Mouse (Mus musculus): Measurements from ENCODE around the gene Otoa. TPM values are rescaled to one million over a fixed set of nuclear protein-coding genes. Genes with fewer than 3 reads are reported as not detected.

Otoa gene
- polyA plus RNA-seq, 1 experiment = 0.09 TPM

DNA sequence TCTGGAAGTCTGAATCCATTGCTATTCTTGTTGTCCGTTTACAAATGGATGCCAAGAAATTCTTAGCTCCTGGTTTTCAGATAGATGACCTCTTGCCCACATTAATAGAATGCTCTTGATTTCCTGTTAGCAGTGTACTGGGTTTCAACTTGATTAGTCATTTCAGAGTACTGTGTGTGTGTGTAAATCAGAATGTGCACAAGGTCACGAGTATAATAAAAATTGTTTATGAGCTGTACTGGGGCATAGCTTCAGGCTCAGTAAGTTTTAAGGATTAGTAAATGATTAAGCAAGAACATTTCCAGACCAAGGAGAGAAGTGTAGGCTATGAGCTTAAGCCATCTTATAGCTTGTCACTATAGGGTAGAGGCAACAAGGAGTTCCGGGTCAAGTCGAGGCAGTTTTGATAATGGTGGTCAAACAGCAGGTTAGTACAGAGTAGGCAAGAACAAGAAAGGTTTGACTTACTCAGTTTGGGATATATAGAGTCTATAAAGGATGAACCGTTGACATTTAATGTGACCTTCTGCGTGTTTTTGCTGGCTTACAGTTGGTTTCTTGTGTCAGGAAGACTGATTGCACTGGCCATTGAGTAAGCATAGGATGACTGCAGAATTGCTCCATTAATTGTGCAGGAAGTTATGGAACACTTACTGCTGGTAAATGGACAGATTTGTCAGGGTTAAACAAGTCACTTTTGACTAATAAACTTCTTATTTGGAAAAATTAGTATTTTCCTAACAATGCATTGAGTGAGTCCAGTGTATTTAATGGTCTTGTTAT lies 35.6 kb upstream of the Otoa start:
- Histone ChIP-seq H3K4me3 (replicated peaks) (no peak overlapping the region), H3K4me1 (peaks cover 47% of the 10 kb centered on the region), H3K27me3 (replicated peaks) (no peaks in the 10 kb centered on the region), H3K36me3 (replicated peaks; ENCODE audit: low read length) (peaks cover 29% of the 10 kb centered on the region), H3K9me3 (no peaks in the 10 kb centered on the region)
- no peak for TF ChIP-seq GATA1 (IDR thresholded peaks at IDR 0.05; ENCODE audit: borderline replicate concordance, low read length)
- no peak for TF ChIP-seq FLI1 (IDR thresholded peaks at IDR 0.05; ENCODE audit: low read length)

- Histone ChIP-seq H3K4me1 (peaks cover 33% of the 10 kb centered on the region), H3K36me3 (replicated peaks; ENCODE audit: low read length) (peaks cover 47% of the 10 kb centered on the region), H3K9me3 (no peaks in the 10 kb centered on the region), H3K27me3 (replicated peaks) (no peaks in the 10 kb centered on the region), H3K4me3 (replicated peaks) (no peak overlapping the region)
- TF ChIP-seq FLI1 (IDR thresholded peaks at IDR 0.05; ENCODE audit: low read length) (no peak), GATA1 (IDR thresholded peaks at IDR 0.05; ENCODE audit: borderline replicate concordance, low read length) (no peak)
Observed at GRCm38 (mm10) chr7:121047624-121048023, 33.8 kb upstream of the Otoa start.

DNA sequence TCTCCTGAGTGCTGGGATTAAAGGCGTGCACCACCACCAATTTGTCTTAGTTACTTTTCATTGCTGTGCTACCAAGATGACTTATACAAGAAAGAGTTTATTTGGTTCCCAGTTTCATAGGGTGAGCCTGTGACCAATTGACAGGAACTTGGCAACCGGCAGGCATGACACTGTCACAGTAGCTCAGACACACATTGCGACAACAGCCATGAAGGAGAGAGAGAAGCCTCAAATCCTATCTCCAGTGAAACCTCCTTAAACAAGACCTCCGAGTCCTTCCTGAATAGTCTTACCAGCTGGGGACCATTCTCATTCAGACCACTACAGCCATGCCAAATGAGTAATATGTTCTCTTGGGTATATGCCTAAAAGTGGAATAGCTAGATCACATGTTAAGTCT lies 28.4 kb upstream of the Otoa start:
- Histone ChIP-seq H3K4me3 (replicated peaks) (no peak overlapping the region), H3K27me3 (replicated peaks) (no peaks in the 10 kb centered on the region), H3K36me3 (replicated peaks; ENCODE audit: low read length) (peaks cover 91% of the 10 kb centered on the region), H3K4me1 (peaks cover 5% of the 10 kb centered on the region), H3K9me3 (no peaks in the 10 kb centered on the region)
- no peak for TF ChIP-seq GATA1 (IDR thresholded peaks at IDR 0.05; ENCODE audit: borderline replicate concordance, low read length)
- no peak for TF ChIP-seq FLI1 (IDR thresholded peaks at IDR 0.05; ENCODE audit: low read length)

GRCm38 (mm10) chr7:121059477-121060218 lies 21.8 kb upstream of the Otoa start:
- no peak for TF ChIP-seq GATA1 (IDR thresholded peaks at IDR 0.05; ENCODE audit: borderline replicate concordance, low read length)
- TF ChIP-seq FLI1 (IDR thresholded peaks at IDR 0.05; ENCODE audit: low read length) = no peak
- no peaks in the 10 kb centered on the region for H3K27me3 ChIP-seq (replicated peaks)
- H3K4me1 ChIP-seq = peaks cover 35% of the 10 kb centered on the region
- peaks cover 78% of the 10 kb centered on the region for H3K36me3 ChIP-seq (replicated peaks; ENCODE audit: low read length)
- H3K4me3 ChIP-seq (replicated peaks) = no peak overlapping the region
- no peaks in the 10 kb centered on the region for H3K9me3 ChIP-seq

DNA sequence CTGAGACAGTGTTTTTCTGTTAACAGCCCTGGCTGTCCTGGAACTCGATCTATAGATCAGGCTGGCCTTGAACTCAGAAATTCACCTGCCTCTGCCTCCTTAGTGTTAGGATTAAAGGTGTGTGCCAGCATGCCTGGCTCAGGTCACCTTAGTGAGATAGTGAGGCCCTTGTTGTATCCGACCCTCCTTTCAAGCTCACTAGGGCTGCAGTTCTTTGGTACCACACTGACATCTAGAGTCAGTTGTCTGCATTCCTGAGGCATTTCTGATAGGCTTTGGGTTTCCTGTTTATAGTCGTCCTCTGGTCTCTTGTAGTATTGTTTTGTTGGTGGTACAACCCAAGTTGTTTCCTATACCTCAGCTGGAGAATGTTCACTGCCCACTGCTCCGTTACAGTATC lies 17.1 kb upstream of the Otoa start:
- H3K27me3 ChIP-seq (replicated peaks) = no peaks in the 10 kb centered on the region
- no peak for TF ChIP-seq GATA1 (IDR thresholded peaks at IDR 0.05; ENCODE audit: borderline replicate concordance, low read length)
- H3K36me3 ChIP-seq (replicated peaks; ENCODE audit: low read length) = peaks cover 66% of the 10 kb centered on the region
- no peaks in the 10 kb centered on the region for H3K9me3 ChIP-seq
- peaks cover 25% of the 10 kb centered on the region for H3K4me1 ChIP-seq
- no peak overlapping the region for H3K4me3 ChIP-seq (replicated peaks)

DNA sequence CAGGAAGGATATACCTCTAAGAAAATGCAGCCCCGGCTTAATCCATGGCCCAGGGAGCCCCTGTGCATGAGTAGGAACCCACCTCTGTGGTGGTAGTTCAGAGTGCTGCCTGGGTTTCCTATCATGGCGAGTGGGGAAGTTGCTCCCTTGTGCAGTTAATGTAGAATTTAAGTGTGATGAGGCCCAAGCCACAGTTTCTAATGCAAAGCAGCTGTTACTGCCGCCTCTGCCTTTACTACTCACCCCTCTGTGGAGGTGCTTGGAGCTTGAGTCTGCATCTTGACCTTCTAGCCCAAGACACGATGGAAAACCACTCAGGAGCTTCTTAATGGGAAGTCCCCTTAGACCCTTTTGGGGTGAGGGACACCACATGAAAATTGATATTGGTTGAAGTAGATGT lies 10.2 kb upstream of the Otoa start:
- H3K4me3 ChIP-seq (replicated peaks) = no peak overlapping the region

DNA sequence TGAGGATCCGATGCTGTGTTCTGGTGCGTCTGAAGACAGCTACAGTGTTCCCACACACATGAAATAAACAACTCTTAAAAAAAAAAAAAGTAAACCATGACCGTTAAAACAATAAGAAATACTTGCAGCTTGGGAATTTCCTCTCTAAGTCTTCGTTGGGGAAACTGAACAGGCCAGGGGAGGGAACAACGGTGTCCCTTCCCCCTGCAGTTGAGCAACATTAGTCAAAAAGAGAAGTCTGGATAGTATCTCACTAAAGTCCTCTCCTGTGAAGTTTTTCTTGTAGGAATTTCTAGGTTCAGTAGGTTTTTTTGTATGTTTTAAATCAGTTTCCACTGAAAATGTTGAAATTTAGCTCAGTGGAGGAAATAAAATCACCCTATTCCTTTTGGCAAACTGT lies 8.9 kb upstream of the Otoa start:
- Histone ChIP-seq H3K27me3 (replicated peaks) (no peaks in the 10 kb centered on the region), H3K4me1 (peaks cover 3% of the 10 kb centered on the region; the same call in 1 of the 2 replicates), H3K9me3 (no peaks in the 10 kb centered on the region), H3K36me3 (replicated peaks; ENCODE audit: low read length) (peaks cover 81% of the 10 kb centered on the region), H3K4me3 (replicated peaks) (no peak overlapping the region)
- TF ChIP-seq GATA1 (IDR thresholded peaks at IDR 0.05; ENCODE audit: borderline replicate concordance, low read length) (no peak), FLI1 (IDR thresholded peaks at IDR 0.05; ENCODE audit: low read length) (no peak)

More for the DNA sequence above, 10.2 kb upstream of the Otoa start:
- no peak for TF ChIP-seq FLI1 (IDR thresholded peaks at IDR 0.05; ENCODE audit: low read length)
- TF ChIP-seq GATA1 (IDR thresholded peaks at IDR 0.05; ENCODE audit: borderline replicate concordance, low read length) = no peak
- Histone ChIP-seq H3K36me3 (replicated peaks; ENCODE audit: low read length) (peaks cover 79% of the 10 kb centered on the region), H3K9me3 (no peaks in the 10 kb centered on the region), H3K4me1 (peaks cover 3% of the 10 kb centered on the region; the same call in 1 of the 2 replicates), H3K27me3 (replicated peaks) (no peaks in the 10 kb centered on the region)

DNA sequence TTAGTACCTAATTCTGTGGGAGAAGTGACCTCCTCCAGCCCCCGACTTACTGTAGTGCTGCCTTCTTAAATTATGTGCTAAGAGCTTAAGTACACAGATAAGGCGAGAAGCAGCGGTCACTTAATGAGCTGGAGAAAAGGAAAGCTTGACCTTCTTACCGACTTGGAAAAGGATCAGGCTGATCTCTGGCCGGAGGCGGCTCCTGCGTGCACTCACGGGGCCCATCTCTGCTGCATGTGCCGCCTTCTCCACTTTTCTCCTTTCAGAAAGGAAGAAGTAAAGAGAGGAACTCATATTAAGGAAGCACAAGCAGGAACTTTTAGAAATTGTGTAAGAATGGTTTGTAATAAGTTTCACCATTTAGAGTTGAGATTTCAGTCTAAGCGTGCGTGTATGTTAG lies 7.2 kb upstream of the Otoa start, which contains the start of gene Igsf6:
TSS of gene Igsf6 (minus strand) at position 292 of the 400 bp plus-strand sequence.
- no peaks in the 10 kb centered on the region for H3K9me3 ChIP-seq
- peaks cover 83% of the 10 kb centered on the region for H3K36me3 ChIP-seq (replicated peaks; ENCODE audit: low read length)
- TF ChIP-seq FLI1 (IDR thresholded peaks at IDR 0.05; ENCODE audit: low read length) (no peak), GATA1 (IDR thresholded peaks at IDR 0.05; ENCODE audit: borderline replicate concordance, low read length) (no peak)
- H3K4me3 ChIP-seq (replicated peaks) = peak within 1 kb of the TSS; percentile 70
- no peaks in the 10 kb centered on the region for H3K27me3 ChIP-seq (replicated peaks)
- H3K4me1 ChIP-seq = peaks cover 3% of the 10 kb centered on the region; the same call in 1 of the 2 replicates

- Histone ChIP-seq H3K4me1 (peaks cover 3% of the 10 kb centered on the region; the same call in 1 of the 2 replicates), H3K4me3 (replicated peaks) (peak overlapping the region; percentile 42), H3K27me3 (replicated peaks) (no peaks in the 10 kb centered on the region), H3K36me3 (replicated peaks; ENCODE audit: low read length) (peaks cover 79% of the 10 kb centered on the region), H3K9me3 (no peaks in the 10 kb centered on the region)
- TF ChIP-seq GATA1 (IDR thresholded peaks at IDR 0.05; ENCODE audit: borderline replicate concordance, low read length) = no peak
Observed at GRCm38 (mm10) chr7:121074801-121075400, 6.5 kb upstream of the Otoa start.
